Mouse (Mus musculus) embryo, embryonic 11.5 days (tissue): Measurements from ENCODE around the gene Fam216b.

Source experiments
- DNase-seq: peaks from one replicate; pipeline ENCODE4 v3.0.0-alpha.2; 2012; ENCODE audit warnings: low read depth, low spot score

Gene Fam216b

DNA sequence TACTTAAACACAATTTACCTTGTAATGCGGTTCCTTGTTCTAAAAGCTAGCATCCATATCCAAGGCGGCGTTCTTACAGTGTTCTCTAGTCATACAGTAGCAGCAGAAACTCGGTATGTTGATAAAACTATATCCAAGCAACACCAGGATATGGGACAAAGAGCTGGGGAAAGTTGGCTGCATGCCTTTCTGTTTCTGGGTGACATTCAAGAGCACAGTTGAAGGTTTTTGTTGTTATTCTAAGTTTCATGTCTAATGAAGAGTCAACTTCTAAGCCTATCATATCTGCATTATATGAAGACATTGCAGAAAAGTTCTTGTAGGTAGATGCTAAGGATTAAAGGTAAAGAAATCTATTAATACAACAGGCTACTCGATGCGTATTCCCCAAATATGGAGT is at the start of gene Fam216b:
Gene Fam216b (minus strand): TSS at position 101 of the 400 bp plus-strand sequence.
- no peak for DNase-seq

DNA sequence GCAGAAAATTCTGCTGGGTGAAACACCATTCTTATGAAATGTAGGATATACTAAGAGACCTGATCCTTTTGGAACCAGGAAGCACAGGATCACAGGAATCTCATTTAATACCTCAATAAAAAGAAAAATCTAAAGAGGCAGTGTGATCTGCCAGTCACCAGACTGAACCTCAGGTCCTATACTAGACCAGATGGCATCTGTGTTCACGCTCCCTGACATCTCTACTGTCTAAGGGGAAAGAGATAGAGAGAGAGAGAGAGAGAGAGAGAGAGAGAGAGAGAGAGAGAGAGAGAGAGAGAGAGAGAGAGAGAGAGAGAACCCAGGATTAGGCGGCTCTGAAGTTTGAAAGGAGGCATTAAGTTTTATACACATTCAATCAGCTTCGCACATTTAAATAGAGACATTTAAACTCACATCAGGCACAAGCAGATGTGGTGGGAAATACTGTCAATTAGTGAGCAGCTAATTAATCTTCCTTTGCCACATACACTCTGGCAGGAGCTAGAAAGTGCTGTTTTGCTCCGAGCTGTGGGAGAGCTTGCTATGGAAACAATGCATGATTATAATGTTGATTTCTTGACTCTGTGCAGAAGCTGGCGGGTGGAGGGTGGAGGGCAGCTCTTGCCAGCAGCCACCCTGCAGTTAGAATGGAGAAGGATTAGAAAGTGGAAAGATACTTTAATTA is 43.7 kb upstream of the Fam216b start:
- DNase-seq: no peak

DNA sequence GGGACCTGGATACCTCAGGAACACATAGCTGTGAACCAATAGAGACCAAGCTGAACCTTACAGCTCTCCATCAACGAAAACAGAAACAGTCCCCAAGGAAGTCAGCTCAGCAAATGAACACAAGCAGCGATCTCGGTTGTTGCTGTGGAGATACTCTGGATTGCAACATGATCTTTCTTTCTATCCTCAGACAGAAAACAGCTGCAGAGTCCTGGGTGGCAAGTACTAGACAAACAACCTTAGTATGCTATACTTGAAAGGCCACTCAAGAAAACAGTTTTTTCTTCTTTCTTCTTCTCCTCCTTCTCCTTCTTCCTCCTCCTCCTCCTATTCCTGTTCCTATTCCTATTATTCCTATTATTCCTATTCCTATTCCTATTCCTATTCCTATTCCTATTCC is 37.9 kb upstream of the Fam216b start:
- DNase-seq: no peak

DNA sequence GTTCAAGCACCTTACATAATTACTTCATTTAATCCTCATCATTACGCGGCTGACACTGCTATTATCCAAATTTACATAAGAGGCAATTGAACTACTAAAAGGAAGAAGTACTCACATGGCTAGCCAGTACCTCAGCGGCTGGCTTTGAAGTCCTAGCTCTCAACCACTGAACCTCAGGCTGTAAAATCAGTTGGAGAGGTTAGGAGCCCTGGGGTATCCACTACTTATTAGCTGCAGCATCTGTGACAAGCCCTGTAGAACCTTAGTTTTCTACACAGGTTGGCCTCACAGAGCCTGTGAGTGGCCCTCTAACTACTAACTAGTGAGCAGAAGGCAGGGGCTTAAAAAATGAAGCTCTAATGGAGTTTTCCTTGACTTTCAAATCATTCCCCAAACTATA is 31.5 kb upstream of the Fam216b start:
- DNase-seq: no peak

DNA sequence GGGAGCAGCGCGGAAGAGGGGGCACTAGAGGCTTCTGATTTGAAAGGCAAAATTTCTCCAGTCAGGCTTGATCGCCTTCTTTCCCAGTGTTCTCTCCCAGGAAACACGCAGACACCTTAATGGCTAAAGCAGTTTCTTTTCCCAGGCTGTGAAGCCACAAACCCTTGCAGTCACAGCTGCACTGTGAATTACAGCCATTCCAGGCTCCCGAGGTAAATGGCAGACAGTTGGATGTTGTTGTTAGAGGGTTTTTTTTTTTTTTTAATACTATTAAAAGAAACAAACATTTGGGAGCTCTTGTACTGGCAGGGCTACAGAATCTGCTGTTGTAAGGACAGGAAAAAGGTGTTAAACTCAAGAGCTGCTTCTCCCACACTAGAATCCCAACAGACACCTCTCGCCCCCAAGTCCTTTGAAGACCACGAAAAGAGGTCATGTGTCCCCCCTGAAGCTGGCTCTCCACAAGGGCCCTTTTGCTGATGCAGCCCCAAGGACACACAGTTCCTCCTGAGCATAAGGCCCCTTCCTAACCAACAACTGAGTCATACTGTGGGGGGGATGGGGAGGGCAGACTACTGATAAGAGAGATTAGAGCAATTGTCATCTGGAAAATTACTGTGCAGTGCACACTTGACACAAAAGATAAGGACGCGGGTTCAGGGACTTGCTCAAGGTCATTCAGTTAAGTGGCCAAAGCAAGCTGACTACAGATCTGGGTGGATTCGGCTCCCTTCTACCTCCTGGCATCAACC is 30.8 kb upstream of the Fam216b start:
- DNase-seq: no peak

DNA sequence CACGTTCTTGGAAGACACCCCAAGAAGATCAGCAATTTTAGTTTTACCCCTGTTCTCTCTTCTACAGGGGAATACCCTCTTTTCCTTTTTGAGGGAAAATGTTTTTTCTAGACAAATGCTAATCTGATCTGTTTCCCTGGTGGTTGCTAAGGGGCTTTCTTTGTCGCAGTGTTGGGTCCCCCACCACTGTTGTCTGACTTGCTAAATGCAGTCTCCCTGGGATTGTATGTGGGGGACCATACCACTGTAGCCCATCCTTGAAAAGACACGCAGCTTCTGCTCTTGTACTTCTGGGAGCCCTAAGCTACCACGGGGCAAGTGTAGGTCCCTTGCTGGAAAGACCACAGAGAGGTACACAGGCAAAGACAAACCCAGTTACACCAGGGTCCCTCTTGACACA is 28.9 kb upstream of the Fam216b start:
- no peak for DNase-seq

DNA sequence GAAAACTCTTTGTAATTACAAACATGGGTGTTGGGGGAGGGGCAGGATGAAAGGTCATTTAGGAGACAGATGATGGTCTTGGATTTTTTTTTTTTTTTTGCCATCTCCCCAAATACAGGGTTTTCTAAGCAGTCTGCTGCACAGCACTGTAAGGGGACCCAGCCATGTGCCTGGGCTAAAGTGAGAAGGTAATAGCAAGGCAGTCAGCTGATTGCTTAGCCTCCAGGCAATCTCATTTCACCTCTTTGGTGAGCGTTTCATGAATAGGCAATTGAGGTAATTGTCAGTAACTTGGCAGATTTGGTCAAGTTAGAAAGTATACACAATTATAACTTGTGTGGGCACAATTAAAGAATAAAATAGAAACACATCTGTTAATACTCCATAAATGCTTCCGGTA is 28.5 kb upstream of the Fam216b start:
- DNase-seq: no peak

DNA sequence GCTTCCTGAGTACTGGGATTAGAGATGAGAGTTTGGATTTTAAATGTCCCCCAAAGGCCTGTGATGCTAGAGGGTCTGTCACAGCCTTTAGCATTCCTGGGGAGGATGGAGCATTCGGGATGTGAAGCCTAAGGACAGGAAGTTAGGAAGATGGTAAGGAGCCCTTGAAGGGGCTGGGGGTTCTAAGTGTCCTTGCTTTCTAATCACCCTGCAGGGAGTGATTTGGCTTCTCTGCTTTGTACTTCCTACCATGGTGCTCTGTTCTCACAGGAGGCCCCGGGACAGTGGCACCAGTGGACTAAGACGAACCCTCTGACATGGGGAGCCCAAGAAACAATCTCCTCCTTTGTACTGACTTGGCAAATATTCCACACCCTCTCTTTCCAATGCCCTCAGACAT is 23.7 kb upstream of the Fam216b start:
- no peak for DNase-seq

DNA sequence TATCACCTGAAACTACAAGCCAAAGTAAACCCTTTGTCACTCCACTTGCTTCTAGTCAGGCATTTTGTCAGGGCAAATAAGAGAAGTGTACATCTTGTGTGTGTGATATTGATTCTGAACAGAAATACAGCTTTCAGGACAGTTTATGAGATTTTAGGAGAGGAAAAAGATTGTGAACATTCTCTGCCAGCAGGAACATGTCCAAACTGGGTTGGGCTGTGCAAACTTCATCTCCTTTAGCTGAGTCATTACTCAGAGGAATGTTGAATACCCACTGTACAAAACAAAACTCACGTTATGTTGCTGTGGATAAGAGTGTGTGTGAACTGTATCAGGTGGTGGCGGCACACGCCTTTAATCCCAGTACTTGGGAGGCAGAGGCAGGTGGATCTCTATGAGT is 22.1 kb upstream of the Fam216b start:
- no peak for DNase-seq

DNA sequence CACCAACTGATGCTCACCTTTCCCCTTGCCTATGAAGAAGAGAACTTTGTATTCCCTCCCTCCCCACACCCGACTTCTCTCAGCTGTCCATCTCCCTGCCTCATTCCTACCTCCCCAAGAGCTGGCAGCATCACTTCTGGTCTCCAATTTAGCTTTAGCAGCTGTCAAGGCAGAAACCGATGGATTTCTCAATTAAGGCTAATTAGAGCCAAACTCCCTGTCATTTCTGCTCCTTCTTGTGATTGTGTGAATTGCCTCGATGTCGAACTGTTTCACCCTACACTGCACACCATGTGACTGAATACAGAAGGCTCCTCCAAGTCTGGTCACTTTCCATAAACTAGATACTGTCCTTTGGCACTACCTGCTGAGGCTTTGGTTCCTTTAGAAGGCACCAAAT is 20.6 kb upstream of the Fam216b start:
- no peak for DNase-seq

DNA sequence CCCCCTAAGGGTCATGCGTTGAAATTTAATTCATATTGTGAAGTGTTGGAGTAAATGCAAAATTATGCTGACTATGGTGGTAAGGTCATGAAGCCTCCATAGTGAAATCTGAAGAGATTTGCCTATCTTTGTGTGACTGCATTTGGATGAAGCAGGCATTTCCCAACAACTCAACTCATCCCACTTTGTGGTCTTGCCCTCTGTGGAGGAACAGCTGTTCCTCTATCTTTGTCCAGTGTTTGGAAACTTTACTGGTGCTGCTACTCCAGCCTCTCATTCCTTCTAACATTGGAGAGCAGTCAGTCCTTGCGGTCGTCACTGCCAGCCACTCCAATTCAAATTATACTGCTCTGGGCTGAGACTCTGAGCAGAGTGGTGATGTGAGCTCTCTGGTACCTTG is 19.6 kb upstream of the Fam216b start:
- no peak for DNase-seq

DNA sequence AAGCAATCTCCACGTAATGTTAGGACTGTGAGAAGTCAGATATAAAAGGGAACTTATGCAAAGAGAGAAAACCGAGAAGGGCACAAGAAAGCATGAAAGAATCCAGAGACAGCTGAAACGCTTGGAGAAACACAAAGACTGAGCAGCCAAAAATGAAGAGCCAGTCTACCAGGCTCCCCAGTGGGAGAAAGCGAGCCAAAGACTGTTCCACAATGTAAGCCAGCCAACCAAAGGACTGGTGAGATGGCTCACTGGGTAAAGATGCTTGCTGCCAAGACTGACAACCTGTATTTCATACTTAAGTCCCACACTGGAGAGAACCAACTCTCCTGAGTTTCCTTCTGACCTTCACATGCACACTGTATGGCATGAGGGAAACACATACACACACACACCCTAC is 784 bp upstream of the Fam216b start:
- DNase-seq: no peak

DNA sequence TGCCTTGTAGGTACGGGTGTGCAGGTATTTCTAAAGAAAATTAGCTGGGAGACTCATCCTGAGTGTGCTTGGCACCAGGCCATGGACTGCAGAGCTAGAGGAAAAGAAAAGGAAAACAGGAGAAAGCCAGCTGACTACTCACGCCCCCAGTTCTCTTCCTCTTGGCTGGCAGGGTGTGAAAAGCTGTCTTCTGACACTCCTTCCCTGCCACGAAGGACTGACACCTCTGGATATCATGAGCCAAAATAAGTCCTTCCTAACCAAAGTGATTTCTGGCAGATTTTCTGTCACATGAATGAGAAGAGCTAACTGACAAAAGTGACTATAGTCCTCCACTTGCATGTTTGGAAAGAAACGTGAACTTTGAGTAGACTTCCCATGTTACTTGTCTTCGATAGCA is 5.3 kb downstream of the Fam216b start:
- DNase-seq: no peak

DNA sequence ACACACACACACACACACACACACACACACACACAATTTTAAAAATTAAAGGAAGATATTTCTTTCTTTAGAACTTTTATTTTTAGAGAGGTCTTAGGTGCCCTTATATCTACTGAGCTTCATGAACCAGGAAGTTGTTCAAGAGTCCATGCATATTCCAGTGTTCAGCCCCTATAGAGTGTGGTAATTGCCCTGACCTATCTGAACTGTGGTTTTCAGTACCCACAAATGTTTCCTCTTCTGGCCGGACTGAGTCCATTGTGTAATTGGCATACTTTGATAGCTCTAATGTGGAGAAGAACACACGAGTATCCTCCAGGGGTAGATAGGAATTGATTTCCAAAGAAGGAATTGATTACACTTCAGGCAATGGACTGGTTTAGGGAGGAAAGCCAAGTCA is 11.3 kb downstream of the Fam216b start:
- no peak for DNase-seq

DNA sequence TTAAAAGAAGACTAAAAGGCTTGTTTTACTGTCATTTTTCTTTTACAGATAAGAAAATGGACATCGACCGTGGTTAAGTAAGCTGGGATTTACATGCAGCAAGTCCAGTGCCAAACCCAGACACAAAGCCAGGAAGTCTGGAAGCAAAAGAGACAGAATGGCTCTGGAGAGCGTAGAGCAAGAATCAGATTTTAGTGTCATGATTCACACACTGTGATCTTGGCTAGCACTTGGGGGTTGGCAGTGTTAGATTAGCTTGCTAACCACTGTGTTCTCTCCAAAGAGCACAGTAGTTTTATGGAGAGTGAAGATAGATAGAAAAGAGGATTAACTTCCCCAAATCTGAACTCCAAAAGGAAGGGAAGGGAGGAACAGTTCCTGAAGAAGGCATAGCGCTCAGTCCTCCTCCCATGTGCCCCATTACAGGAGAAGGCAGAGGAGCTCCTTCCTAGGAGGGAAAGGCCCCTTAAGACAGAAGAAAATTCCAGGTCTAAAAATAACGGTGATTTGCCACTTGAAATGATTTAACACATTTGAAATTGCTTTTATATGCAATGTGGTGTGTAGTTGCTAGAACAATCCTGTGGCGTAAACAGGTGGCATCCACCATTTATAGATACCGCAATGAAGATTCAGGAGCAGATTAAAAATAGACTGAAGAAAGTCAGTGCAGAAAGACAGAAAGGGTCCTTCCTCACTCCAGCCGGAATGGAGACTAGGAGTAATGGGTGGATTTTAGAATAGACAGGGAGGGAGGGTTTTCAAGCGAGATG is 22.7 kb downstream of the Fam216b start:
- no peak for DNase-seq

DNA sequence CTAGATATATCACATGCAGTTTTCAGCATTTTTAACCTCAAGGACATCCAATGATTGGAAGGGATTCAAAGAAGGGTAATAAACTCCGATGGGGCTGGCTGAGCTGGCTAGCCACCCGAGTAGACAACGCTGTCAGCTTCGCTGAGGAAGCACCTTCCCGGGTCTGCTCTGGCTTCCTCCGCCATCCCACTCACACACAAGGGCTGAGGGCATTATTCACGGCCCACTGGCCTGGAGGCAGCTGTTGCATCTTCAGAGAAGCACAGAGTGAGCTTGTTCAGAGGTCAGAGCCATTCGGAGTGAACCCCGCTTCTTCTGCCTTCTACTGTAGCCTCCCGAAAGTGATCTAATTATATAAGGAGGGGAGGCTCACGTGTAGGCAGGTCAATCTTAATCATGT is 26.3 kb downstream of the Fam216b start:
- no peak for DNase-seq

DNA sequence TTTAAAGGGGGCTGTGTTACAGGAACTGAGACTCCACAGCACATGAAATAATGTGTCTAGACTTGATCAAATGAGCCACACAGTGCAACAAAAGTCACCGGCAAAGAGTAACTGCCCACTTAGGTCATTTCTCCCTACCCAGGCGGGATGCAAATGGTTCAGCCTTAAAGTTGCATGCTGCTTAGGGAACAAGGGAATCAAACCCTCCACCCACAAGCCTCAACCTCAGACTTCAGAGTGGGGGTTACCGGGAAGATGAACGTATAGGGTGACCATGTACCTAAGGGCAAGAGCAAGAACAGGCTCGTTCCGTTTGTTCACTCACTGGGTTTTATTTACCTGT is 28.2 kb downstream of the Fam216b start:
- DNase-seq: peak; percentile 16

DNA sequence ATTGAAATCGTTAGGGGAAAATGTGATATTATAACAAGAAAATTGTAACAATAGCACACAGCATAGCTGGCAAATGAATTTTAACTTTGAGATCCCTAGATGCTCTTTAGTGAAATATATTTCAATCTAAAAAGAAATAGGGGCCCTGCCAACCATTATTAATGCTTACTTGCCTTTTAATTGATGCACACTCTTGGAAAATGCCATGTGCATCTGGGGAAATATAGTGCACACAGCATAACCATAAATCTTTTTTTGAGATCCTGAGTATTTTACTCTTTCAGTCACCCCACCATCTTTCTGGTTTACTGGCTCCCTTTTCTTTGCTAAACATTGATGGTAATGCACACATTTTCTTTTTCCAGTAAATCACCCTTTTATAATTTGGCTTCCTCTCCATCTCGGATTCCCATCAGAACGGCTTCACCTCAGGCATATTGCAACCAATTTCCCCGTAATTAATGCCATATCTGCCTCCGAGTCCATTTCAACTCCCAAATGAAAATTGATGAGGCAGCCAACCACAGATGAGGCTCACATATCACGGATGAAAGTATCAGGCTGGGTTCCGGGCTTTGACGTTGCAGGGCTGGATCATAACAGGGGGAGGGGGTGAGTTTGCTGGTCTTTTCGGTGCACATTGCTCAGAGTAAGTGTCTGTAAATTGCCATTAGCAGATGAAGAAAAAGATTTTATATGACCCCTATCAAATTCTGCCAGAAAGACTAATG is 28.8 kb downstream of the Fam216b start:
- DNase-seq: peak; percentile 19

DNA sequence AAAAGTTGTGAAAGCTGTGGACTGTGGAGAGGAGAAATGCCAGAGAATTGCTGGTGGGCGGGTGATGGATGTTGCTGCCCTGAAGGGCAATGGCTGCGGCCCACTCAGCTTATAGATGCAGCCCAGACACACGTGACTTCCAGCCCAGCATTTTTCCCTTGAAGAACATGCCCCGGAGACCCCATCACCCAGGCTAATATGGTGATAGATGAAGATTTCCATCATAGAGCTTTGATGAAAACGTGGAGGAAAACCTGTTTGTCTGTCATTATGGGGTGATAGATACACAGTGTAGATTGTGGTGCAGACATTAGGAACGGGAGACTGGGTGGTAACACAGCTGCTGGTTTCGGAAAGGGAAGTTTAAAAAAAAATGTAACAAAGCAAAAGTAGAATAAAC is 31.4 kb downstream of the Fam216b start:
- no peak for DNase-seq

DNA sequence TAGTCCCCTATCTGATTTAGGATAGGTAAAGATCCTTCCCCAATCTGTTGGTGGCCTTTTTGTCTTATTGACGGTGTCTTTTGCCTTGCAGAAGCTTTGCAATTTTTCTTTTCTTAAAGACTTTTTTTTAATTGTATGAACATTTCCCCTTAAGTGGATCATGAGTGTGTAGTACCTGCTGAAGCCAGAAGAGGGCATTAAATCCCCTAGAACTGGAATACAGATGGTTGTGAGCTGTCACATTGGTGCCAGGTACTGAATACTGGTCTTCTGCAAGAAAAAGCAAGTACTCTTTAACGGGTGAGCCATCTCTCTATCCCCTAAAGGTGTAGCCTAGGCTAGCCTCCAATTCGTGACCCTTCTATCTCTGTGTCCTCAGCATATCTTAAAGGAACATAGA is 32.4 kb downstream of the Fam216b start:
- DNase-seq: no peak

DNA sequence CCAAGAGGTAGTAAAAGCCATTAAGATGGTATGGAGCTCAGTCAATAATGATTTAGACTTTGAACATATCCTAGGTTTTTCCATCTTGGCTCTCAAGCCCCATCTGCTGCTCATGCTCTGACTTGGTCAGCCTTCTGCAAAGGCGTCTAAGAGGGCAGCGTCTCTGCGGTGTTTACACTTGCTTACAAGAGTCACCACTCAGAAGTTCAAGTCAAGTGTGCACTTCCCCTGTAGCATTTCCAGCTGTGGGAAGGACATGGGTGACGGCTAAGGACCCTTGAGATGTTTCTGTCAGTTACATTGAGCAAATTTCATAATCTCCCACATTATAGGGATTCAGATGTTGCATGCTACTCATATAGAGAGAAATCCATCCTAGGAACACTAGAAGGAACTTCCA is 40.1 kb downstream of the Fam216b start:
- DNase-seq: no peak

DNA sequence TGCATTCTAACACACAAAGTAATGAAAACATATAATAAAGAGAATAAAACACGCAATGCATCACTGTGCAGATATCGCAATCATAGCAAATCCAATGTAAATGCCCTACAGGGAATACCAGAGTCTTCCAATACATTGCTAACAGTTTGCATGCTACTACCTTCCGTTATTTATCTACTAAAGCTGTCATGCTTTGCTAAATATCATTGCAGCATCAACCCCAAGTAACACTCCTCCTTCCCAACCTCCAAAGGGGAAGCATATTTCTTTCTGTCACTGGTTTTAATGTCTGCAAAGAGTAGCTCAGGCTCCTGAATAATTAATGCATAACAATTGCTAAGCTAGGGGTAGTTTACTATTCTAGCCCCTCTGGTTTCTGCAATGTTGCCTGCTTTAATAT is 40.5 kb downstream of the Fam216b start:
- DNase-seq: no peak
